Mouse (Mus musculus) ES-E14 (cell line): ENCODE measurements around the gene Suox. TPM values are rescaled to one million over a fixed set of nuclear protein-coding genes. Genes with fewer than 3 reads are reported as not detected.

Experiments
- DNase-seq: peaks from one replicate; pipeline ENCODE4 v3.0.0-alpha.2; 2013; ENCODE audit warnings: low read depth, low spot score
- H3K27ac ChIP-seq: 2 replicates; pipeline ENCODE4 v1.5.1; 2012; ENCODE audit warnings: low read depth, mild to moderate bottlenecking, low read length, moderate library complexity, mixed read lengths; ENCODE audit not compliant: poor library complexity, insufficient read depth, severe bottlenecking
- H3K36me3 ChIP-seq: 2 replicates; pipeline ENCODE4 v1.6.1; 2012; ENCODE audit warnings: mild to moderate bottlenecking, low read length, moderate library complexity, mixed read lengths; ENCODE audit not compliant: control insufficient read depth, poor library complexity, insufficient read depth, severe bottlenecking
- H3K4me1 ChIP-seq, 2 experiments: fragments of 150-350 bp in 1 of 2; sonication (generic) in 1 of 2; 2 replicates each; pipeline ENCODE4 v1.6.1; 2012; ENCODE audit warnings: low read length in 2 of 2, mild to moderate bottlenecking in 1 of 2, mixed read lengths in 1 of 2; ENCODE audit not compliant: control insufficient read depth in 2 of 2, insufficient read depth in 2 of 2, poor library complexity in 1 of 2
- H3K4me3 ChIP-seq, 2 experiments: fragments of 150-350 bp in 1 of 2; sonication (generic) in 1 of 2; 2 replicates each; pipeline ENCODE4 v1.5.1; 2012; ENCODE audit warnings: low read length in 2 of 2, low read depth in 1 of 2, mild to moderate bottlenecking in 1 of 2, mixed read lengths in 1 of 2; ENCODE audit not compliant: insufficient read depth in 1 of 2, poor library complexity in 1 of 2, severe bottlenecking in 1 of 2
- H3K9ac ChIP-seq: 2 replicates; pipeline ENCODE4 v1.6.1; 2012; ENCODE audit warnings: low read depth, mild to moderate bottlenecking, low read length, mixed read lengths; ENCODE audit not compliant: poor library complexity, insufficient read depth, severe bottlenecking
- H3K9me3 ChIP-seq: fragments of 150-350 bp; sonication (generic); 2 replicates; pipeline ENCODE4 v1.6.1; 2012; ENCODE audit warnings: low read depth, mild to moderate bottlenecking, low read length; ENCODE audit not compliant: control insufficient read depth, insufficient read depth
- CHD2 ChIP-seq: IDR thresholded peaks from 2 replicates; pipeline ENCODE4 v1.6.1; 2014; ENCODE audit warnings: mild to moderate bottlenecking, low read depth, low read length, inconsistent platforms
- HCFC1 ChIP-seq: IDR thresholded peaks from 2 replicates; pipeline ENCODE4 v1.6.1; 2012; ENCODE audit warnings: low read length, inconsistent platforms, borderline replicate concordance; ENCODE audit not compliant: insufficient read depth
- MAFK ChIP-seq: IDR thresholded peaks from 2 replicates; pipeline ENCODE4 v1.6.1; 2014; ENCODE audit warnings: mild to moderate bottlenecking, low read depth, low read length, inconsistent platforms; ENCODE audit not compliant: insufficient read depth
- ZC3H11A ChIP-seq: IDR thresholded peaks from 2 replicates; pipeline ENCODE4 v1.6.1; 2012; ENCODE audit warnings: low read depth, mild to moderate bottlenecking, inconsistent platforms, low read length, borderline replicate concordance
- ZNF384 ChIP-seq: IDR thresholded peaks from 2 replicates; pipeline ENCODE4 v1.6.1; 2012; ENCODE audit warnings: low read depth, low read length, inconsistent platforms
- in situ Hi-C, 2 experiments: fragments of 600-800 bp; cut with MboI; formaldehyde crosslinking; loops; one replicate each; pipeline ENCODE4 v1.15.1; 2025; ENCODE audit warnings: low sequenced_read_pairs in 2 of 2, inconsistent platforms in 1 of 2; ENCODE audit not compliant: unreplicated experiment in 2 of 2
- total RNA-seq: library from RNA; depleted of rRNA; stranded (reverse); fragments of 300-350 nt; gene quantifications from 2 replicates; pipeline ENCODE4 v1.2.3, GENCODE M21; 2012

The Suox gene
- total RNA-seq, 1 experiment = 7.4 TPM

- TF ChIP-seq ZC3H11A (no peak), ZNF384 (no peak), MAFK (no peak), HCFC1 (no peak), CHD2 (no peak)
- peak overlapping the region; percentile 0; the same call in 1 of the 2 replicates for H3K9ac ChIP-seq
- H3K9me3 ChIP-seq = no peaks in the 10 kb centered on the region
- H3K27ac ChIP-seq = no peak overlapping the region
- in situ Hi-C loops = no loop called here
- H3K4me1 ChIP-seq = peaks cover 12 to 23% of the 10 kb centered on the region in 2 experiments
- no peak for DNase-seq
- no peak overlapping the region for H3K4me3 ChIP-seq
- H3K36me3 ChIP-seq = no peaks in the 10 kb centered on the region; the same call in 1 of the 2 replicates
Measured at GRCm38 (mm10) chr10:128640891-128641290, 33.0 kb downstream of the Suox start.

DNA sequence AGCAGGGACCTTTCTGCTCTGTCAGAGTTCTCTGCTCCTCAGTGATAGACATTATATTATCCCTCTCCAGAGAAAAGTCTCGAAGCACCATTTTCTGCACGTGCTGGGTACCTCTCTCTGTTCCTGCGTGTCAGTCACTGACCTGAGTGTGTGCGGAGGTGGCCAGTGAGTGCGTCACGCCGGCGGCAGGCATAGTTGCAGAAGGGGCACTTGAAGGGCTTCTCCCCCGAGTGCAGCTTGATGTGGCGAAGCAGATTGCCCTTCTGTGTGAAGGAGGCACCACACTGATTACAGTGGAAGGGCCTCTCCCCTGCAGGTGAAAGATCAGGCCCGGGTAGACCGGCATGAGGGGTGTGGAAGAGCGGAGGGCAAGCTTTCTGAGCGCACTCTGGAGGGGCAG, 33.9 kb downstream of the Suox start:
- no peak overlapping the region for H3K27ac ChIP-seq
- no peak for DNase-seq
- H3K4me1 ChIP-seq = peaks cover 12 to 20% of the 10 kb centered on the region in 2 experiments
- H3K9me3 ChIP-seq = no peaks in the 10 kb centered on the region
- no peak for TF ChIP-seq ZNF384
- no peak for TF ChIP-seq HCFC1
- no peak for TF ChIP-seq CHD2
- no peak for TF ChIP-seq ZC3H11A
- TF ChIP-seq MAFK = no peak
- in situ Hi-C loops = no loop called here
- H3K9ac ChIP-seq = no peak overlapping the region
- H3K36me3 ChIP-seq = no peaks in the 10 kb centered on the region; the same call in 1 of the 2 replicates
- peak overlapping the region in 1 of 2 experiments; percentile 12; a peak in 1 of 4 replicates for H3K4me3 ChIP-seq

GRCm38 (mm10) chr10:128637011-128637410, 36.9 kb downstream of the Suox start:
- Histone ChIP-seq H3K36me3 (no peaks in the 10 kb centered on the region; the same call in 1 of the 2 replicates), H3K4me1 (peaks cover 17 to 35% of the 10 kb centered on the region in 2 experiments), H3K27ac (0 out of 2 replicates have a peak overlapping the region, but pooled peaks have one; percentile 11), H3K9me3 (no peaks in the 10 kb centered on the region), H3K9ac (0 out of 2 replicates have a peak overlapping the region, but pooled peaks have one; percentile 1), H3K4me3 (no peak overlapping the region)
- in situ Hi-C loops = no loop called here
- DNase-seq = no peak
- TF ChIP-seq ZNF384 (no peak), HCFC1 (no peak)

DNA sequence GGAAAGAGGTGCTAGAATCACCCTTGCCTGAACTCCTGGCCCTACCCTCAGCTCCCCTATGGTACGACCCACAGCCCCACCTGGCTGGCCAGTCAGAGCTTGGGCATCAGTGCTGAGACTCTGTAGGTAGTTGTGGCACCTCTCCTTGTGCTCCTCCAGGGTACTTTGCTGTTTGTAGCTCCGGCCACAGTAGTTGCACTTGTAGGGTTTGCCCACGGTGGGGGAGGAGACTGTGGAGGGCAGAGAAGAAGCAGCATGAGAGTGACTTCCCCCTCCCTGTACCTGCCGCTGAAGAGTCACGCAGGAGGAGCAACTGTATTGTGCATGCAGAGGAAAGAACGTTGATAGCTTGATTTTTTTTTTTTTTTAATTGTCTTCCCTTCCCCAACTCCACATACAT, 37.3 kb downstream of the Suox start:
- Histone ChIP-seq H3K4me3 (no peak overlapping the region), H3K9ac (no peak overlapping the region), H3K9me3 (no peaks in the 10 kb centered on the region), H3K27ac (no peak overlapping the region), H3K36me3 (no peaks in the 10 kb centered on the region; the same call in 1 of the 2 replicates), H3K4me1 (peaks cover 17 to 40% of the 10 kb centered on the region in 2 experiments)
- in situ Hi-C loops = no loop called here
- DNase-seq = no peak
- TF ChIP-seq CHD2 (no peak), MAFK (no peak), ZC3H11A (no peak), HCFC1 (no peak), ZNF384 (no peak)

DNA sequence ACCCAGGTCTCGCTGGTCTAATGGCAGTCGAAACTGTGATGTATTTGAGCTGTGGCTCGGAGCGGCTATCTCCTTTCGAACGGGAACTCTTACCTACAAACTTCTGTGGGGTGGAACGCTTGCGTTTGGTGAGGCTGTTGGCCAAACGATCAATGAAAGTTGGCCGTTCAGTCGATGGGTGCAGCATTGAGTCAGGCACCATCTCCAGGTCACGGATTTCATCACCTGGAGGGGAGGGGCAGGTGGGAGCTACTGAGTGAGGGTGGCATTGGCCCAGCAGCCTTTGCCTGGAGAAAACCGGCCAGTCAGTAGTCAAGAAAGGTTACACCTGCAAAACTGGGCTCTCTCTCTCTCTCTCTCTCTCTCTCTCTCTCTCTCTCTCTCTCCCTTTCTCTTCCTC, 38.2 kb downstream of the Suox start:
- no peak for TF ChIP-seq ZNF384
- TF ChIP-seq HCFC1 = no peak
- TF ChIP-seq MAFK = no peak
- TF ChIP-seq ZC3H11A = no peak
- TF ChIP-seq CHD2 = no peak
- Histone ChIP-seq H3K36me3 (no peaks in the 10 kb centered on the region; the same call in 1 of the 2 replicates), H3K4me1 (peaks cover 19 to 42% of the 10 kb centered on the region in 2 experiments), H3K27ac (no peak overlapping the region), H3K4me3 (no peak overlapping the region), H3K9me3 (no peaks in the 10 kb centered on the region), H3K9ac (no peak overlapping the region)
- no peak for DNase-seq
- in situ Hi-C loops = no loop called here
